Mouse (Mus musculus) heart, embryonic 11.5 days (tissue): ENCODE measurements around the gene Serpina11. TPM values are rescaled to one million over a fixed set of nuclear protein-coding genes. Genes with fewer than 3 reads are reported as not detected.

Experiments used
- ATAC-seq: fragments of 200-750 bp; cut with Nextera tagmentation; replicated peaks from 2 replicates; pipeline ENCODE4 v1.8.0; 2017; ENCODE audit warnings: moderate library complexity; ENCODE audit not compliant: insufficient number of reproducible peaks, low FRiP score, low TSS enrichment
- H3K27ac ChIP-seq: fragments of 300-500 bp; sonication (generic); 2 replicates; pipeline ENCODE4 v1.5.1; 2014; ENCODE audit warnings: mild to moderate bottlenecking, low read depth, low read length
- H3K27me3 ChIP-seq: fragments of 300-500 bp; sonication (generic); 2 replicates; pipeline ENCODE4 v1.6.1; 2014; ENCODE audit warnings: mild to moderate bottlenecking, low read length, mixed read lengths; ENCODE audit not compliant: control insufficient read depth, insufficient read depth
- H3K36me3 ChIP-seq: fragments of 300-500 bp; sonication (generic); 2 replicates; pipeline ENCODE4 v1.6.1; 2014; ENCODE audit warnings: mild to moderate bottlenecking, low read length, moderate library complexity, mixed read lengths; ENCODE audit not compliant: control insufficient read depth, insufficient read depth
- H3K4me1 ChIP-seq: fragments of 300-500 bp; sonication (generic); 2 replicates; pipeline ENCODE4 v1.6.1; 2014; ENCODE audit warnings: low read length; ENCODE audit not compliant: control insufficient read depth, insufficient read depth
- H3K4me2 ChIP-seq: fragments of 300-500 bp; sonication (generic); 2 replicates; pipeline ENCODE4 v1.6.1; 2014; ENCODE audit warnings: mild to moderate bottlenecking, moderate library complexity
- H3K4me3 ChIP-seq: fragments of 300-500 bp; sonication (generic); 2 replicates; pipeline ENCODE4 v1.5.1; 2014; ENCODE audit warnings: low read depth, low read length
- H3K9ac ChIP-seq: fragments of 300-500 bp; sonication (generic); 2 replicates; pipeline ENCODE4 v1.6.1; 2014; ENCODE audit warnings: mild to moderate bottlenecking, low read depth, low read length, moderate library complexity
- H3K9me3 ChIP-seq: fragments of 300-500 bp; sonication (generic); replicated peaks from 2 replicates; pipeline ENCODE4 v1.6.1; 2016; ENCODE audit warnings: low read length; ENCODE audit not compliant: control insufficient read depth
- WGBS: fragments of 180-500 bp; shearing (Covaris S2); extraction: QIAGEN DNeasy Blood & Tissue Kit; methylation state at CpG from one replicate; pipeline ENCODE4 v1.1.7; 2014; ENCODE audit not compliant: insufficient replicate concordance; 5-methylcytosine and 5-hydroxymethylcytosine counted together
- polyA plus RNA-seq: library from polyadenylated mRNA; unstranded; fragments of >200 nt; fragmentation: Nextera tagmentation; extraction: Ambion mirVana; gene quantifications from 2 replicates; pipeline ENCODE4 v1.2.1, GENCODE M21; 2014

Gene Serpina11
- polyA plus RNA-seq, 1 experiment from 2014 or later: 0.16 TPM

DNA sequence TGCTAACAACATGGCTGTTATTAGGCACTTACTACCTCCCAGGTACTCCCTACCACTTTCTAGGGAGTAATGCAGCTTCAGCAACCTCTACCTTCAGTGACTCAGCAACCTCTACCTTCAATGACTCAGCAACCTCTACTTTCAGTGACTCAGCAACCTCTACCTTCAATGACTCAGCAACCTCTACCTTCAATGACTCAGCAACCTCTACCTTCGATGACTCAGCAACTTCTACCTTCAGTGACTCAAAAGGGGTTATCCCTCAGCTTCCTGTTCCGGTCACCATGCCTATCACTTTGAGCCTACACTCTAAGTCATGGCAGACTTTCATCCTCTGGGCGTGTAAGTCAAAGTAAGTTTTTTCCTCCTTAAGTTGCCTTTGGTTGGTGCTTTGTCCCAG, 10.8 kb upstream of the Serpina11 start:
- WGBS: 89% methylated on average over 3 of the region's 3 CpGs
- Histone ChIP-seq H3K9me3 (no peaks in the 10 kb centered on the region), H3K4me3 (no peak overlapping the region), H3K9ac (no peak overlapping the region), H3K4me2 (no peak overlapping the region), H3K27ac (no peak overlapping the region), H3K36me3 (no peaks in the 10 kb centered on the region), H3K4me1 (peaks cover 2% of the 10 kb centered on the region; the same call in 1 of the 2 replicates), H3K27me3 (peaks cover 3% of the 10 kb centered on the region; the same call in 1 of the 2 replicates)
- ATAC-seq: no peak

GRCm38 (mm10) chr12:103999611-104000010, 9.9 kb upstream of the Serpina11 start:
- Histone ChIP-seq H3K27ac (no peak overlapping the region), H3K27me3 (peaks cover 3% of the 10 kb centered on the region), H3K36me3 (no peaks in the 10 kb centered on the region)

GRCm38 (mm10) chr12:103996513-103996912, 6.8 kb upstream of the Serpina11 start:
- no peaks in the 10 kb centered on the region for H3K36me3 ChIP-seq
- 61% methylated on average over 2 of the region's 2 CpGs for WGBS
- no peaks in the 10 kb centered on the region for H3K4me1 ChIP-seq
- H3K4me2 ChIP-seq: no peak overlapping the region
- H3K9ac ChIP-seq: no peak overlapping the region
- no peak overlapping the region for H3K27ac ChIP-seq
- ATAC-seq: no peak
- H3K9me3 ChIP-seq: no peaks in the 10 kb centered on the region
- H3K27me3 ChIP-seq: peaks cover 13% of the 10 kb centered on the region
- no peak overlapping the region for H3K4me3 ChIP-seq

More at GRCm38 (mm10) chr12:103999611-104000010, 9.9 kb upstream of the Serpina11 start:
- 90% methylated on average over 8 of the region's 8 CpGs for WGBS
- Histone ChIP-seq H3K4me2 (no peak overlapping the region), H3K4me3 (no peak overlapping the region), H3K9me3 (no peaks in the 10 kb centered on the region), H3K9ac (no peak overlapping the region), H3K4me1 (peaks cover 2% of the 10 kb centered on the region; the same call in 1 of the 2 replicates)
- no peak for ATAC-seq

- ATAC-seq: no peak
- 39% methylated on average over 5 of the region's 5 CpGs for WGBS
- H3K27me3 ChIP-seq: peaks cover 13% of the 10 kb centered on the region
- no peaks in the 10 kb centered on the region for H3K4me1 ChIP-seq
- H3K4me3 ChIP-seq: no peak overlapping the region
- H3K9me3 ChIP-seq: no peaks in the 10 kb centered on the region
- no peak overlapping the region for H3K4me2 ChIP-seq
- H3K9ac ChIP-seq: no peak overlapping the region
- H3K27ac ChIP-seq: no peak overlapping the region
- no peaks in the 10 kb centered on the region for H3K36me3 ChIP-seq
These were observed 5.7 kb upstream of the Serpina11 start for GRCm38 (mm10) chr12:103995292-103996072.

DNA sequence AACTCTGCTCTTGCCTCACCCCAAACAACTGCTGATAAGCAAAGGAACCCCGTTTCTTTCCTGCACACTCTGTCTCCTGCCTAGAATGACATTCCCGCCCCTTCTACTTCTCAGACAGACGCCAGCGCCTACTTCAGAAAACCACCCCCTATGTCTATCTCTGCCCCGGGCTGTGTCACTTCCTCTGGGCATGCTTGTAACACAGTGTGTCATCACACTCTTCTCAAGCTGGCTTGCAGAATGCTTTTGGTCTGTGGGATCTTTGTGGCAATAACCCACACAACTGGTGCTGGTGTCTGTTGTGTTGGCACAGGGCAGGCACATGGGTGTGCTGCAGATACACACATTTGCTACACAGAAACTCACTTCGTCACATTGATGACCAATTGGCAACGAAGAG, 3.2 kb upstream of the Serpina11 start:
- Histone ChIP-seq H3K27me3 (peaks cover 15% of the 10 kb centered on the region), H3K4me1 (no peaks in the 10 kb centered on the region), H3K9me3 (no peaks in the 10 kb centered on the region), H3K9ac (no peak overlapping the region), H3K4me3 (no peak overlapping the region), H3K27ac (no peak overlapping the region), H3K4me2 (no peak overlapping the region), H3K36me3 (no peaks in the 10 kb centered on the region)
- ATAC-seq: 0 out of 2 replicates have a peak, but pooled peaks have one; percentile 20
- 57% methylated on average over 7 of the region's 7 CpGs for WGBS

DNA sequence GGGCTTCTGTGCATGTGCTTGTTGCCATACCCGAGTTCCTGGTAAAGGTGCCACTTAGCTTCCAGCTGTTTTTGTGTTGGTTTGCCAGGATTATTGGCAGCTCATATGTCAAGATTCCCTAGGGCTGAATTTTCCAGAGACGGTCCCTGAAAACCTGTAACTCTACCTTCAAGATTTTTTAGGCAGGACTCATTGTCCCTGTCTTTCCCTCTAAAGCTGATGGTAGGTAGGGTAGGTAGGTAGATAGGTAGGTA, 316 bp downstream of the Serpina11 start:
- Histone ChIP-seq H3K9me3 (no peaks in the 10 kb centered on the region), H3K27me3 (peaks cover 11% of the 10 kb centered on the region), H3K4me1 (no peaks in the 10 kb centered on the region), H3K4me2 (no peak overlapping the region), H3K9ac (no peak overlapping the region), H3K36me3 (no peaks in the 10 kb centered on the region), H3K4me3 (no peak overlapping the region), H3K27ac (no peak overlapping the region)
- ATAC-seq: no peak
- 63% methylated on average over 2 of the region's 2 CpGs for WGBS

- H3K4me2 ChIP-seq: no peak overlapping the region
- ATAC-seq: no peak
- H3K4me1 ChIP-seq: no peaks in the 10 kb centered on the region
- H3K36me3 ChIP-seq: no peaks in the 10 kb centered on the region
- H3K27me3 ChIP-seq: peaks cover 10% of the 10 kb centered on the region; the same call in 1 of the 2 replicates
- no peaks in the 10 kb centered on the region for H3K9me3 ChIP-seq
- H3K4me3 ChIP-seq: no peak overlapping the region
- no peak overlapping the region for H3K9ac ChIP-seq
- no peak overlapping the region for H3K27ac ChIP-seq
- WGBS: 50% methylated on average over 14 of the region's 14 CpGs
These were observed 823 bp downstream of the Serpina11 start for GRCm38 (mm10) chr12:103988754-103989513.

DNA sequence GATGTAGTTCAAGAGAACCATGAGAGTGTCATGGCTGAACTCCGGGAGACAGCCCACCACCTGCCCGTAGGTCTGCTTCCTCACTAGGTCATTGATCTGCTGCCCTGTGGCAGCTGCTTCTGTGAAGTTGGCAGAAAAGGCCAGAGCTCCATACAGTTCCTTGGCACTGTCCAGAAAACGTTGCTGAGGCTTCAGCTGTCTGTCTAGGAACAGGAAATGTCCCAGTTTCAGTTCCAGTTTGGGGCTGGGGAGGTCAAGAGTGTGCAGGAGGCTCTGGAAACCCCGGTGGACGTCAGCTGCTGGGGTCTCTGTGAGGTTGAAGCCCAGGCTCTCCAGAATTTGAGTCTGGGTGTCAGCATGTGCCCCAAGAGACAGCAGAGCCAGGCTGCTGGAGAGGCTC, 3.9 kb downstream of the Serpina11 start:
- no peak for ATAC-seq
- H3K4me1 ChIP-seq: no peaks in the 10 kb centered on the region
- H3K4me3 ChIP-seq: no peak overlapping the region
- H3K9ac ChIP-seq: no peak overlapping the region
- H3K27me3 ChIP-seq: 0 out of 2 replicates have a peak, but pooled peaks cover 3% of the 10 kb centered on the region
- no peak overlapping the region for H3K4me2 ChIP-seq
- no peaks in the 10 kb centered on the region for H3K9me3 ChIP-seq
- no peak overlapping the region for H3K27ac ChIP-seq
- no peaks in the 10 kb centered on the region for H3K36me3 ChIP-seq
- 59% methylated on average over 5 of the region's 5 CpGs for WGBS
